16 mouse cellular contexts compared by ENCODE assay signal in genomic region chr8:120348922-120349321, GRCm38 (mm10).
DNase-seq lines count a peak whose midpoint lies in the region; ATAC-seq and TF ChIP-seq lines count a peak whose summit lies in the region.
"Had no signal": no experiment of that assay in that cellular context is flagged by ENCODE, and none has a peak within 500 bp of the region (broad histone marks: within the 10 kb centered on the region; RNA-seq: fewer than 3 reads in every experiment).

No protein-coding gene starts in this region.

- no peaks in the 10 kb centered on the region for H3K36me3 ChIP-seq in kidney, postnatal 0 days (ENCODE audit: insufficient read depth, low read length)
- H3K36me3 ChIP-seq in embryonic facial prominence, embryonic 13.5 days: no peaks in the 10 kb centered on the region
- H3K36me3 ChIP-seq in hindbrain, embryonic 14.5 days (replicated peaks; ENCODE audit: control insufficient read depth, insufficient read depth): no peaks in the 10 kb centered on the region
- H3K36me3 ChIP-seq in neural tube, embryonic 15.5 days: no peaks in the 10 kb centered on the region
- H3K36me3 ChIP-seq: liver, embryonic 15.5 days had no signal

- no peak overlapping the region for H3K27ac ChIP-seq in kidney, postnatal 0 days
- no peak overlapping the region for H3K27ac ChIP-seq in embryonic facial prominence, embryonic 13.5 days
- peak overlapping the region; percentile 83 for H3K27ac ChIP-seq in hindbrain, embryonic 14.5 days
- H3K27ac ChIP-seq in neural tube, embryonic 15.5 days (replicated peaks): 0 out of 2 replicates have a peak overlapping the region, but pooled peaks have one; percentile 33
- H3K27ac ChIP-seq: liver, embryonic 15.5 days had no signal

- ATAC-seq in kidney, postnatal 0 days (replicated peaks; ENCODE audit: low FRiP score, low read depth): no peak
- no peak for ATAC-seq in embryonic facial prominence, embryonic 13.5 days (ENCODE audit: insufficient number of reproducible peaks, insufficient read depth, low FRiP score, low TSS enrichment, low read depth)
- no peak for ATAC-seq in hindbrain, embryonic 14.5 days (ENCODE audit: low FRiP score)
- ATAC-seq in neural tube, embryonic 15.5 days (ENCODE audit: low FRiP score): no peak
- ATAC-seq: intestine, postnatal 0 days; Patski had no signal

- no peak overlapping the region for H3K4me2 ChIP-seq in kidney, postnatal 0 days (ENCODE audit: low read length)
- no peak overlapping the region for H3K4me2 ChIP-seq in embryonic facial prominence, embryonic 13.5 days
- no peak overlapping the region for H3K4me2 ChIP-seq in hindbrain, embryonic 14.5 days (replicated peaks)
- no peak overlapping the region for H3K4me2 ChIP-seq in neural tube, embryonic 15.5 days
- H3K4me2 ChIP-seq: liver, embryonic 15.5 days had no signal

- H3K27me3 ChIP-seq in kidney, postnatal 0 days (ENCODE audit: insufficient read depth, low read length): no peaks in the 10 kb centered on the region
- no peaks in the 10 kb centered on the region for H3K27me3 ChIP-seq in embryonic facial prominence, embryonic 13.5 days
- H3K27me3 ChIP-seq in hindbrain, embryonic 14.5 days (ENCODE audit: control insufficient read depth, insufficient read depth, low read length): no peaks in the 10 kb centered on the region
- no peaks in the 10 kb centered on the region for H3K27me3 ChIP-seq in neural tube, embryonic 15.5 days (replicated peaks)
- H3K27me3 ChIP-seq: Patski had no signal

- no peak overlapping the region for H3K4me3 ChIP-seq in kidney, postnatal 0 days (replicated peaks; ENCODE audit: low read depth, low read length)
- H3K4me3 ChIP-seq in embryonic facial prominence, embryonic 13.5 days: no peak overlapping the region
- H3K4me3 ChIP-seq in hindbrain, embryonic 14.5 days (replicated peaks; ENCODE audit: low read length): no peak overlapping the region
- H3K4me3 ChIP-seq in neural tube, embryonic 15.5 days (replicated peaks): no peak overlapping the region
- H3K4me3 ChIP-seq: erythroblast, embryonic 14.5 days; liver, embryonic 15.5 days had no signal

- no peaks in the 10 kb centered on the region for H3K9me3 ChIP-seq in kidney, postnatal 0 days (replicated peaks; ENCODE audit: low read length)
- no peaks in the 10 kb centered on the region for H3K9me3 ChIP-seq in embryonic facial prominence, embryonic 13.5 days
- no peaks in the 10 kb centered on the region for H3K9me3 ChIP-seq in hindbrain, embryonic 14.5 days (ENCODE audit: control insufficient read depth, low read length)
- H3K9me3 ChIP-seq in neural tube, embryonic 15.5 days (replicated peaks): no peaks in the 10 kb centered on the region
- H3K9me3 ChIP-seq: liver, embryonic 15.5 days had no signal

- 14% methylated on average over 11 of the region's 11 CpGs for WGBS in kidney, postnatal 0 days
- 37% methylated on average over 11 of the region's 11 CpGs for WGBS in embryonic facial prominence, embryonic 13.5 days
- WGBS in hindbrain, embryonic 14.5 days: 18% methylated on average over 11 of the region's 11 CpGs
- WGBS in neural tube, embryonic 15.5 days: 20% methylated on average over 11 of the region's 11 CpGs

- peak; percentile 49 for DNase-seq in kidney, postnatal 0 days (ENCODE audit: low spot score)
- no peak for DNase-seq in kidney, adult 8-10 months
- DNase-seq in hindbrain, embryonic 14.5 days (ENCODE audit: low spot score): no peak
- DNase-seq in gastrocnemius, adult 8-10 months (ENCODE audit: low spot score in 2 of 2): no peak
- no peak for DNase-seq in gastrocnemius, adult 18-20 months (ENCODE audit: low spot score)
- DNase-seq: cerebellum, adult 11-12 months; heart, adult 18-20 months; heart, postnatal 14 days; layer of hippocampus, adult 9-11 months; lung, postnatal 14 days had no signal

- H3K9ac ChIP-seq in kidney, postnatal 0 days (ENCODE audit: low read depth, low read length): no peak overlapping the region
- peak overlapping the region; percentile 55; the same call in 1 of the 2 replicates for H3K9ac ChIP-seq in embryonic facial prominence, embryonic 13.5 days
- H3K9ac ChIP-seq in hindbrain, embryonic 14.5 days: no peak overlapping the region
- peak overlapping the region; percentile 30; the same call in 1 of the 2 replicates for H3K9ac ChIP-seq in neural tube, embryonic 15.5 days (replicated peaks)
- H3K9ac ChIP-seq: liver, embryonic 15.5 days had no signal

- H3K4me1 ChIP-seq in kidney, postnatal 0 days (replicated peaks; ENCODE audit: insufficient read depth, low read length): peaks cover 39% of the 10 kb centered on the region
- peaks cover 63% of the 10 kb centered on the region for H3K4me1 ChIP-seq in embryonic facial prominence, embryonic 13.5 days
- H3K4me1 ChIP-seq in hindbrain, embryonic 14.5 days (replicated peaks; ENCODE audit: control insufficient read depth, insufficient read depth, low read length): peaks cover 78% of the 10 kb centered on the region
- peaks cover 83% of the 10 kb centered on the region for H3K4me1 ChIP-seq in neural tube, embryonic 15.5 days

- TF ChIP-seq CTCF in kidney, postnatal 0 days (IDR thresholded peaks at IDR 0.05; ENCODE audit: low read depth): no peak

Comparison
In these comparisons a context has a peak if more than half of its experiments do, and no peak if none do; other contexts are left out.
1. H3K27ac ChIP-seq: peak in hindbrain, embryonic 14.5 days (single experiment) and neural tube, embryonic 15.5 days (single experiment); none in kidney, postnatal 0 days (single experiment) and embryonic facial prominence, embryonic 13.5 days (single experiment).
2. H3K9ac ChIP-seq: peak in embryonic facial prominence, embryonic 13.5 days (single experiment) and neural tube, embryonic 15.5 days (single experiment); none in kidney, postnatal 0 days (single experiment) and hindbrain, embryonic 14.5 days (single experiment).